ENCODE assay signal across 9 mouse cellular contexts in the genomic region with DNA sequence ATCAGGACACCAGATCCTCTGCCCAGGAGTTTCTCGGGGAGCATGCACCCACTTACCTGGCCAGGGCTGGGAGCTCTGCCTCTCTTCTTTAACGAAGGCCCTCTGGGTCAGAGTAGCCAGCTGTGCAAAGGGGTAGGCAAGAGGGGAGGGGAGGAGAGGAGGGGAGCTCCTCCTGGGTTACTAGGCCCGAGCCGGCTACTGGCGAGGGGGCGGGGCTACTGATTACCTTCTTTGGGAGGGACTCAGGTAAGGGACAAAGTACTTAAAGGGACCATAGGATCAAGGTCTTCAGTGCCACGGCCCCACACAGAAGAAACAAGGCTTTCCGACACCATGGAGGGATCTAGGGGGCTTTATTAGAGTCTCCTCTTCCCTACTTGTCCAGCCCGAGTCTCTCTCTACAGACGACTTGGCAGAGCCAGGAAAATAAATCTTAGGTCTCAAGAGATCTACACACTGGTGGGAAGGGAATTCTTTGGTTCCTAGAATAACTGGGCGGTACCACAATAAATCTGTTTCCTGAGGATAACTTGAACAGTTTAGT. TPM values are rescaled to one million over a fixed set of nuclear protein-coding genes. Genes with fewer than 3 reads are reported as not detected.
DNase-seq lines count a peak whose midpoint lies in the region; ATAC-seq and TF ChIP-seq lines count a peak whose summit lies in the region.
"Had no signal": no experiment of that assay in that cellular context is flagged by ENCODE, and none has a peak within 500 bp of the region (broad histone marks: within the 10 kb centered on the region; RNA-seq: fewer than 3 reads in every experiment).

No protein-coding gene starts in this region.

- H3K4me1 ChIP-seq in heart, postnatal 0 days (ENCODE audit: control insufficient read depth, insufficient read depth) = peaks cover 7% of the 10 kb centered on the region; the same call in 1 of the 2 replicates
- peaks cover 18% of the 10 kb centered on the region; the same call in 1 of the 2 replicates for H3K4me1 ChIP-seq in limb, embryonic 11.5 days (ENCODE audit: control insufficient read depth, insufficient read depth, low read length)
- H3K4me1 ChIP-seq in midbrain, embryonic 13.5 days (replicated peaks) = peaks cover 45% of the 10 kb centered on the region

- peak; percentile 61 for DNase-seq in cerebellum, adult 9-10 months
- no peak for DNase-seq in cerebellum, postnatal 4 days (ENCODE audit: low spot score in 2 of 2)
- peak; percentile 66 for DNase-seq in R1 (ENCODE audit: low read depth, low spot score)
- DNase-seq in heart, postnatal 0 days (ENCODE audit: low spot score) = peak; percentile 20
- DNase-seq in limb, embryonic 11.5 days (ENCODE audit: low spot score) = peak; percentile 50
- DNase-seq in layer of hippocampus, postnatal 36 days = no peak
- DNase-seq in right cerebral cortex, postnatal 4 days = no peak

- WGBS in heart, postnatal 0 days = 17% methylated on average over 11 of the region's 11 CpGs
- WGBS in limb, embryonic 11.5 days = 18% methylated on average over 11 of the region's 11 CpGs
- WGBS in midbrain, embryonic 13.5 days = 18% methylated on average over 11 of the region's 11 CpGs

- TF ChIP-seq EP300 in heart, postnatal 0 days (IDR thresholded peaks at IDR 0.05; ENCODE audit: low read depth) = no peak

- H3K27me3 ChIP-seq in heart, postnatal 0 days (ENCODE audit: control insufficient read depth, insufficient read depth, low read length) = no peaks in the 10 kb centered on the region
- H3K27me3 ChIP-seq in limb, embryonic 11.5 days (ENCODE audit: control insufficient read depth, insufficient read depth, low read length) = no peaks in the 10 kb centered on the region
- no peaks in the 10 kb centered on the region for H3K27me3 ChIP-seq in midbrain, embryonic 13.5 days
- H3K27me3 ChIP-seq: Patski had no signal

- no peaks in the 10 kb centered on the region for H3K9me3 ChIP-seq in heart, postnatal 0 days (replicated peaks; ENCODE audit: control insufficient read depth, low read length)
- H3K9me3 ChIP-seq in limb, embryonic 11.5 days (ENCODE audit: control insufficient read depth, low read length) = no peaks in the 10 kb centered on the region
- H3K9me3 ChIP-seq in midbrain, embryonic 13.5 days = no peaks in the 10 kb centered on the region

- H3K27ac ChIP-seq in heart, postnatal 0 days (ENCODE audit: low read depth) = peak overlapping the region; percentile 92
- no peak overlapping the region for H3K27ac ChIP-seq in limb, embryonic 11.5 days (replicated peaks; ENCODE audit: low read depth, low read length)
- H3K27ac ChIP-seq in midbrain, embryonic 13.5 days = peak overlapping the region; percentile 89; the same call in 1 of the 2 replicates

- ATAC-seq in heart, postnatal 0 days (ENCODE audit: insufficient read depth, low read depth) = no peak
- no peak for ATAC-seq in limb, embryonic 11.5 days (ENCODE audit: insufficient number of reproducible peaks, low FRiP score, low TSS enrichment, low read depth)
- no peak for ATAC-seq in midbrain, embryonic 13.5 days

- TF ChIP-seq CTCF in heart, postnatal 0 days (IDR thresholded peaks at IDR 0.05; ENCODE audit: low read depth) = no peak

- H3K36me3 ChIP-seq in heart, postnatal 0 days (replicated peaks; ENCODE audit: control insufficient read depth, insufficient read depth, low read length) = no peaks in the 10 kb centered on the region
- H3K36me3 ChIP-seq in limb, embryonic 11.5 days (ENCODE audit: control insufficient read depth, insufficient read depth, low read length) = 0 out of 2 replicates have a peak, but pooled peaks cover 2% of the 10 kb centered on the region
- no peaks in the 10 kb centered on the region for H3K36me3 ChIP-seq in midbrain, embryonic 13.5 days

- H3K4me3 ChIP-seq in heart, postnatal 0 days (ENCODE audit: low read depth, low read length) = peak overlapping the region; percentile 70
- H3K4me3 ChIP-seq in limb, embryonic 11.5 days (ENCODE audit: low read depth, low read length) = peak overlapping the region; percentile 56
- H3K4me3 ChIP-seq in midbrain, embryonic 13.5 days (replicated peaks) = peak overlapping the region; percentile 70

- peak overlapping the region; percentile 53 for H3K9ac ChIP-seq in heart, postnatal 0 days (replicated peaks; ENCODE audit: low read depth, low read length)
- peak overlapping the region; percentile 57 for H3K9ac ChIP-seq in limb, embryonic 11.5 days (ENCODE audit: low read length)
- H3K9ac ChIP-seq in midbrain, embryonic 13.5 days (replicated peaks) = peak overlapping the region; percentile 6; the same call in 1 of the 2 replicates

- H3K4me2 ChIP-seq in heart, postnatal 0 days (ENCODE audit: low read depth, low read length) = peak overlapping the region; percentile 61
- peak overlapping the region; percentile 44 for H3K4me2 ChIP-seq in limb, embryonic 11.5 days (ENCODE audit: low read depth, severe bottlenecking)
- H3K4me2 ChIP-seq in midbrain, embryonic 13.5 days (replicated peaks) = peak overlapping the region; percentile 62

RNA-seq across cellular contexts. Expression of a gene that starts 0.6 kb away (rescaled TPM):
- 21.5 and 73.9 TPM in 2 replicates for total RNA-seq in heart, postnatal 0 days (2014; rRNA removed; ENCODE audit: low replicate concordance)
- 38.2 and 43.7 TPM in 2 replicates for polyA plus RNA-seq in heart, postnatal 0 days (2015; fragmentation: Nextera tagmentation; extraction: Ambion mirVana)
- polyA plus RNA-seq in limb, embryonic 11.5 days (2014; fragmentation: Nextera tagmentation; extraction: Ambion mirVana) = 70.2 and 73.9 TPM in 2 replicates
- 56.5 and 61.8 TPM in 2 replicates for polyA plus RNA-seq in midbrain, embryonic 13.5 days (2015; fragmentation: Nextera tagmentation; extraction: Ambion mirVana)
- total RNA-seq in layer of hippocampus, postnatal 36 days (2021) = 10 to 100 TPM; 51.0 to 51.3 TPM

RNA-seq across cellular contexts. Expression of a gene that starts 0.9 kb away (rescaled TPM):
- 8.3 and 22.0 TPM in 2 replicates for total RNA-seq in heart, postnatal 0 days (2014; rRNA removed; ENCODE audit: low replicate concordance)
- 12.4 and 13.3 TPM in 2 replicates for polyA plus RNA-seq in heart, postnatal 0 days (2015; fragmentation: Nextera tagmentation; extraction: Ambion mirVana)
- polyA plus RNA-seq in limb, embryonic 11.5 days (2014; fragmentation: Nextera tagmentation; extraction: Ambion mirVana) = 22.1 and 24.6 TPM in 2 replicates
- 13.2 and 14.5 TPM in 2 replicates for polyA plus RNA-seq in midbrain, embryonic 13.5 days (2015; fragmentation: Nextera tagmentation; extraction: Ambion mirVana)
- total RNA-seq in layer of hippocampus, postnatal 36 days (2021) = 1 to 10 TPM; 5.5 to 6.1 TPM

RNA-seq across cellular contexts. Expression of a gene that starts 8.9 kb away (rescaled TPM):
- 5.4 and 12.5 TPM in 2 replicates for total RNA-seq in heart, postnatal 0 days (2014; rRNA removed; ENCODE audit: low replicate concordance)
- 3.8 TPM in 2 replicates for polyA plus RNA-seq in heart, postnatal 0 days (2015; fragmentation: Nextera tagmentation; extraction: Ambion mirVana)
- 18.5 and 20.0 TPM in 2 replicates for polyA plus RNA-seq in limb, embryonic 11.5 days (2014; fragmentation: Nextera tagmentation; extraction: Ambion mirVana)
- polyA plus RNA-seq in midbrain, embryonic 13.5 days (2015; fragmentation: Nextera tagmentation; extraction: Ambion mirVana) = 14.0 and 17.0 TPM in 2 replicates
- 10 to 100 TPM; 74.3 to 75.3 TPM for total RNA-seq in layer of hippocampus, postnatal 36 days (2021)

RNA-seq across cellular contexts. Expression of a gene that starts 30.4 kb away (rescaled TPM):
- total RNA-seq in heart, postnatal 0 days (2014; rRNA removed; ENCODE audit: low replicate concordance) = 125 and 141 TPM in 2 replicates
- polyA plus RNA-seq in heart, postnatal 0 days (2015; fragmentation: Nextera tagmentation; extraction: Ambion mirVana) = 100 and 108 TPM in 2 replicates
- 220 and 245 TPM in 2 replicates for polyA plus RNA-seq in limb, embryonic 11.5 days (2014; fragmentation: Nextera tagmentation; extraction: Ambion mirVana)
- 57.7 and 69.8 TPM in 2 replicates for polyA plus RNA-seq in midbrain, embryonic 13.5 days (2015; fragmentation: Nextera tagmentation; extraction: Ambion mirVana)
- 1 to 10 TPM; 6.2 to 6.9 TPM for total RNA-seq in layer of hippocampus, postnatal 36 days (2021)

RNA-seq across cellular contexts. Expression of a gene that starts 42.0 kb away (rescaled TPM):
- total RNA-seq in heart, postnatal 0 days (2014; rRNA removed; ENCODE audit: low replicate concordance) = 48.9 and 51.6 TPM in 2 replicates
- 59.5 and 67.9 TPM in 2 replicates for polyA plus RNA-seq in heart, postnatal 0 days (2015; fragmentation: Nextera tagmentation; extraction: Ambion mirVana)
- 8.0 and 9.8 TPM in 2 replicates for polyA plus RNA-seq in limb, embryonic 11.5 days (2014; fragmentation: Nextera tagmentation; extraction: Ambion mirVana)
- 17.6 and 18.4 TPM in 2 replicates for polyA plus RNA-seq in midbrain, embryonic 13.5 days (2015; fragmentation: Nextera tagmentation; extraction: Ambion mirVana)
- total RNA-seq in layer of hippocampus, postnatal 36 days (2021) = 10 to 100 TPM; 16.7 to 18.5 TPM

Comparison
In these comparisons a context has a peak if more than half of its experiments do, and no peak if none do; other contexts are left out.
1. DNase-seq: peak in cerebellum, adult 9-10 months (single experiment), R1 (single experiment), heart, postnatal 0 days (single experiment) and limb, embryonic 11.5 days (single experiment); none in cerebellum, postnatal 4 days (0 of 2), layer of hippocampus, postnatal 36 days (0 of 2) and right cerebral cortex, postnatal 4 days (single experiment).
2. H3K9ac ChIP-seq: peak in every context shown above with its lines; median percentile 57 in limb, embryonic 11.5 days; 53 in heart, postnatal 0 days; 6 in midbrain, embryonic 13.5 days.
3. Peak in every context shown above with its lines, with median percentiles within 50 percentile points of each other: H3K4me2 ChIP-seq and H3K4me3 ChIP-seq.